Mouse (Mus musculus) neural tube, embryonic 11.5 days (tissue): Measurements from ENCODE around the gene Elmo3. TPM values are rescaled to one million over a fixed set of nuclear protein-coding genes. Genes with fewer than 3 reads are reported as not detected.
"Not testable (repeated sequence)": the region's sequence is repeated elsewhere in the genome, so short reads cannot be mapped to it uniquely, and the experiment has no call there.

Experiments used
- ATAC-seq: fragments of 200-750 bp; cut with Nextera tagmentation; 2 replicates; pipeline ENCODE4 v1.8.0; 2017; ENCODE audit warnings: moderate number of reproducible peaks, mild to moderate bottlenecking, moderate TSS enrichment, moderate library complexity; ENCODE audit not compliant: insufficient read depth, low FRiP score, low TSS enrichment
- DNase-seq: peaks from one replicate; pipeline ENCODE4 v3.0.0-alpha.2; 2015; ENCODE audit warnings: low spot score
- H3K27ac ChIP-seq: fragments of 300-500 bp; sonication (generic); 2 replicates; pipeline ENCODE4 v1.5.1; 2014; ENCODE audit warnings: low read depth, mild to moderate bottlenecking, low read length
- H3K27me3 ChIP-seq: fragments of 300-500 bp; sonication (generic); 2 replicates; pipeline ENCODE4 v1.6.1; 2014; ENCODE audit warnings: mild to moderate bottlenecking, low read length, mixed read lengths; ENCODE audit not compliant: control insufficient read depth, insufficient read depth
- H3K36me3 ChIP-seq: fragments of 300-500 bp; sonication (generic); 2 replicates; pipeline ENCODE4 v1.6.1; 2014; ENCODE audit warnings: mild to moderate bottlenecking, low read length, moderate library complexity, mixed read lengths; ENCODE audit not compliant: control insufficient read depth, insufficient read depth
- H3K4me1 ChIP-seq: fragments of 300-500 bp; sonication (generic); 2 replicates; pipeline ENCODE4 v1.6.1; 2014; ENCODE audit warnings: low read length, mixed read lengths; ENCODE audit not compliant: control insufficient read depth, insufficient read depth
- H3K4me2 ChIP-seq: fragments of 300-500 bp; sonication (generic); 2 replicates; pipeline ENCODE4 v1.6.1; 2014; ENCODE audit warnings: low read depth, mild to moderate bottlenecking, moderate library complexity
- H3K4me3 ChIP-seq: fragments of 300-500 bp; sonication (generic); 2 replicates; pipeline ENCODE4 v1.5.1; 2014; ENCODE audit warnings: low read depth, low read length
- H3K9ac ChIP-seq: fragments of 300-500 bp; sonication (generic); 2 replicates; pipeline ENCODE4 v1.6.1; 2014; ENCODE audit warnings: mild to moderate bottlenecking, low read length
- H3K9me3 ChIP-seq: fragments of 300-500 bp; sonication (generic); 2 replicates; pipeline ENCODE4 v1.6.1; 2016; ENCODE audit warnings: low read length; ENCODE audit not compliant: control insufficient read depth
- whole genome bisulfite sequencing: fragments of 180-500 bp; shearing (Covaris S2); extraction: QIAGEN DNeasy Blood & Tissue Kit; methylation state at CpG from one replicate; pipeline ENCODE4 v1.1.7; 2014; 5-methylcytosine and 5-hydroxymethylcytosine counted together
- polyA plus RNA-seq: library from polyadenylated mRNA; unstranded; fragments of >200 nt; fragmentation: Nextera tagmentation; extraction: Ambion mirVana; gene quantifications from 2 replicates; pipeline ENCODE4 v1.2.1, GENCODE M21; 2014

Gene Elmo3
- polyA plus RNA-seq, 1 experiment from 2014 or later: 1.9 TPM

GRCm38 (mm10) chr8:105291802-105292201, 13.6 kb upstream of the Elmo3 start:
- not testable (repeated sequence) for H3K9me3 ChIP-seq, H3K27ac ChIP-seq, ATAC-seq, H3K9ac ChIP-seq, DNase-seq, H3K4me2 ChIP-seq, H3K4me3 ChIP-seq, H3K36me3 ChIP-seq
- Histone ChIP-seq H3K27me3 (peaks cover 11% of the 10 kb centered on the region), H3K4me1 (0 out of 2 replicates have a peak, but pooled peaks cover 10% of the 10 kb centered on the region)
- 73% methylated on average over 3 of the region's 3 CpGs for WGBS

GRCm38 (mm10) chr8:105292471-105292870, 12.9 kb upstream of the Elmo3 start:
- Histone ChIP-seq H3K4me3 (no peak overlapping the region), H3K4me2 (no peak overlapping the region), H3K4me1 (0 out of 2 replicates have a peak, but pooled peaks cover 10% of the 10 kb centered on the region), H3K9me3 (no peaks in the 10 kb centered on the region), H3K27ac (no peak overlapping the region), H3K9ac (no peak overlapping the region), H3K27me3 (peaks cover 11% of the 10 kb centered on the region), H3K36me3 (no peaks in the 10 kb centered on the region)
- 74% methylated on average over 7 of the region's 7 CpGs for WGBS
- ATAC-seq (no peak), DNase-seq (no peak)

- WGBS: 67% methylated on average over 19 of the region's 19 CpGs
- Histone ChIP-seq H3K27me3 (peaks cover 11% of the 10 kb centered on the region), H3K9ac (no peak overlapping the region), H3K4me3 (no peak overlapping the region), H3K27ac (no peak overlapping the region), H3K4me1 (peaks cover 11% of the 10 kb centered on the region), H3K4me2 (no peak overlapping the region), H3K9me3 (no peaks in the 10 kb centered on the region), H3K36me3 (no peaks in the 10 kb centered on the region)
- DNase-seq (no peak), ATAC-seq (no peak)
These were observed 12.0 kb upstream of the Elmo3 start for GRCm38 (mm10) chr8:105293405-105293804.

- peaks cover 15% of the 10 kb centered on the region for H3K4me1 ChIP-seq
- 70% methylated on average over 9 of the region's 9 CpGs for WGBS
- no peaks in the 10 kb centered on the region for H3K36me3 ChIP-seq
- no peaks in the 10 kb centered on the region for H3K9me3 ChIP-seq
- H3K4me3 ChIP-seq: no peak overlapping the region
- H3K27ac ChIP-seq: no peak overlapping the region
- ATAC-seq: no peak
- DNase-seq: no peak
- H3K9ac ChIP-seq: no peak overlapping the region
- peaks cover 11% of the 10 kb centered on the region for H3K27me3 ChIP-seq
- no peak overlapping the region for H3K4me2 ChIP-seq
These were observed 10.6 kb upstream of the Elmo3 start for GRCm38 (mm10) chr8:105294776-105295175.

- no peak overlapping the region for H3K27ac ChIP-seq
- H3K9me3 ChIP-seq: no peaks in the 10 kb centered on the region
- ATAC-seq (no peak), DNase-seq (no peak)
- no peak overlapping the region for H3K4me3 ChIP-seq
- peaks cover 7% of the 10 kb centered on the region for H3K27me3 ChIP-seq
- WGBS: 75% methylated on average over 11 of the region's 11 CpGs
- H3K4me2 ChIP-seq: no peak overlapping the region
- H3K4me1 ChIP-seq: peaks cover 12% of the 10 kb centered on the region
- no peak overlapping the region for H3K9ac ChIP-seq
- peaks cover 2% of the 10 kb centered on the region; the same call in 1 of the 2 replicates for H3K36me3 ChIP-seq
These were observed 10.1 kb upstream of the Elmo3 start for GRCm38 (mm10) chr8:105295256-105295655.

- WGBS: 60% methylated on average over 11 of the region's 11 CpGs
These were observed 9.4 kb upstream of the Elmo3 start, which contains the start of gene Exoc3l for GRCm38 (mm10) chr8:105295895-105296573. Gene Exoc3l (minus strand): TSS chr8:105296101.

GRCm38 (mm10) chr8:105297511-105298192, 7.7 kb upstream of the Elmo3 start, which contains the start of gene E2f4:
Gene E2f4 (plus strand): TSS chr8:105297663.
- Histone ChIP-seq H3K4me3 (peak within 1 kb of the TSS; percentile 97), H3K4me1 (peaks cover 9% of the 10 kb centered on the region), H3K27ac (0 out of 2 replicates have a peak within 1 kb of the TSS, but pooled peaks have one; percentile 21), H3K9me3 (no peaks in the 10 kb centered on the region), H3K9ac (peak within 1 kb of the TSS; percentile 88), H3K27me3 (no peaks in the 10 kb centered on the region), H3K36me3 (peaks cover 9% of the 10 kb centered on the region), H3K4me2 (peak within 1 kb of the TSS; percentile 97)
- WGBS: under 1% methylated on average over 58 of the region's 58 CpGs
- peak; percentile 92 for DNase-seq
- ATAC-seq: peak; percentile 86

More at GRCm38 (mm10) chr8:105295895-105296573, 9.4 kb upstream of the Elmo3 start, which contains the start of gene Exoc3l:
- Histone ChIP-seq H3K27ac (no peak within 1 kb of the TSS), H3K9ac (no peak within 1 kb of the TSS), H3K9me3 (no peaks in the 10 kb centered on the region), H3K4me1 (peaks cover 9% of the 10 kb centered on the region), H3K27me3 (no peaks in the 10 kb centered on the region), H3K36me3 (peaks cover 6% of the 10 kb centered on the region), H3K4me3 (peak within 1 kb of the TSS; percentile 97; the same call in 1 of the 2 replicates), H3K4me2 (peak within 1 kb of the TSS; percentile 97; the same call in 1 of the 2 replicates)
- DNase-seq (no peak), ATAC-seq (no peak)

GRCm38 (mm10) chr8:105298351-105299252, 6.8 kb upstream of the Elmo3 start:
- H3K9me3 ChIP-seq: no peaks in the 10 kb centered on the region
- ATAC-seq: no peak
- no peak overlapping the region for H3K27ac ChIP-seq
- DNase-seq: no peak
- H3K27me3 ChIP-seq: no peaks in the 10 kb centered on the region
- peaks cover 11% of the 10 kb centered on the region for H3K36me3 ChIP-seq
- peak overlapping the region; percentile 97 for H3K4me3 ChIP-seq
- 61% methylated on average over 18 of the region's 18 CpGs for WGBS
- H3K9ac ChIP-seq: peak overlapping the region; percentile 88
- peaks cover 9% of the 10 kb centered on the region for H3K4me1 ChIP-seq
- H3K4me2 ChIP-seq: peak overlapping the region; percentile 97
